Mouse (Mus musculus) CH12.LX (cell line): ENCODE results near the gene Zfp296.
A peak's percentile ranks its signal among the peaks of the same experiment; 100 is the strongest.

ENCODE experiments used
- CHD2 ChIP-seq: IDR thresholded peaks from 2 replicates; pipeline ENCODE4 v1.6.1; 2011; ENCODE audit warnings: low read length, improper control_type of control experiment
- CTCF ChIP-seq, 2 experiments: IDR thresholded peaks in 1 of 2; conservative IDR thresholded peaks in 1 of 2; 2 replicates each; pipeline ENCODE4 v1.5.1; 2011 to 2012; ENCODE audit warnings: low read depth in 2 of 2, low read length in 2 of 2, improper control_type of control experiment in 1 of 2, inconsistent platforms in 1 of 2, mild to moderate bottlenecking in 1 of 2, moderate library complexity in 1 of 2
- EP300 ChIP-seq: IDR thresholded peaks from 2 replicates; pipeline ENCODE4 v1.6.1; 2011; ENCODE audit warnings: low read length, improper control_type of control experiment
- MAFK ChIP-seq: IDR thresholded peaks from 2 replicates; pipeline ENCODE4 v1.6.1; 2011; ENCODE audit warnings: low read length, improper control_type of control experiment; ENCODE audit not compliant: insufficient replicate concordance
- NELFE ChIP-seq: IDR thresholded peaks from 2 replicates; pipeline ENCODE4 v1.6.1; 2011; ENCODE audit warnings: low read depth, low read length, improper control_type of control experiment
- POLR2A ChIP-seq: IDR thresholded peaks from 2 replicates; pipeline ENCODE4 v1.6.1; 2011; ENCODE audit warnings: low read depth, mild to moderate bottlenecking, improper control_type of control experiment, low read length
- USF1 ChIP-seq: IDR thresholded peaks from 2 replicates; pipeline ENCODE4 v1.6.1; 2014; ENCODE audit warnings: low read depth, mild to moderate bottlenecking, inconsistent platforms, low read length, improper control_type of control experiment
- USF2 ChIP-seq: conservative IDR thresholded peaks from 2 replicates; pipeline ENCODE4 v1.6.1; 2011; ENCODE audit warnings: low read depth, low read length, improper control_type of control experiment

DNA sequence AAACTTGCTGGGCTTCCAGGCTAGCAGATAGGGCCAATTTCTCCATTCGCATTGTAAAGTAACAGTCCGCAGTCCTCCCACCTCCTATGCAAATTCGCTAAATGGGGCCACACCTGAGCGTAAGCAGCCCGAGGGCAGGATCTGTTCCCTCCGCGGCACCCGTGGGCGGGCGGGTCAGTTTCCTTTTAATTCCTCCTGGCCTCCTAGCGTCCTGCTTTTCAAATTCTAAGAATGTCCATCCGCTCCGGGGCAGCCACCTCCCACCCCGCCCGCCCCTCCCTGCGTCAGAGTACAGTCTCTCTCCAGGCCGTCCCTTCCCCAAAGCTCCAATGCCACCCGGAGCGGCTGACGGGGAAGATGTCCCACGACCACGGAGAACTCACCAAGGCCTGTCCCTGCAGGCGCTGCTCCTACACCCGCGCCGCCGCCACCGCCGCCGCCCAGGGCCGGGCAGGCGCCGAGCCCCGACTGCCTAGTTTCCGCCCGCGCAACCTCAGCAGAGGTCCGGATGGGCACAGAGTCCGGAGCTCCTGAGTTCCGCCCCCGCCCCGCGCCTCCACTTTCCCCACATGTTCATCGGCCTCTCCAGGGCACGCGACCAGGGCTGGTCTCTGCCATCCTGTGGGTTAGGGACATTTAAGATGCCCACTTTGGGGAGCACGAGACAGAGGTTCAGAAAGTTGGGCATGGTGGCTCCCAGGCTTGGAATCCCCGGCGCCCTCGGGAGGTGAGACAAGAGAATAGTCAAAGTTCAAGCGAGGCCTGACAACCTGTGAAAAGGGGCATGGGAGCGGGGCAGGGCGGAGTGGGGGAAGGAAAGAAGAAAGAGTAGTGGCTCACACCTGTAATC lies 3.9 kb upstream of the Zfp296 start:
- TF ChIP-seq MAFK (no peak), POLR2A (peak; percentile 83), USF2 (no peak), EP300 (0 out of 2 replicates have a peak, but pooled peaks have one; percentile 15), USF1 (no peak), CHD2 (peak; percentile 41; the same call in 1 of the 2 replicates), NELFE (peak; percentile 79), CTCF (conservative IDR thresholded peaks at IDR 0.05 in 1 of 2, IDR thresholded peaks at IDR 0.05 in 1 of 2; ENCODE audit: low read depth in 2 of 2, low read length in 2 of 2) (no peak; a peak in 1 of 4 replicates)
